Mouse (Mus musculus): ENCODE data around the gene Grrp1.

Grrp1 gene

GRCm38 (mm10) chr4:134238686-134239085 lies 15.2 kb downstream of the Grrp1 start:
- DNase-seq: no peak

GRCm38 (mm10) chr4:134238279-134238651 lies 15.6 kb downstream of the Grrp1 start, which contains the start of gene Cnksr1:
TSS of gene Cnksr1 (minus strand) at chr4:134238399.
- DNase-seq: peak; percentile 97

- no peak for DNase-seq
Measured at GRCm38 (mm10) chr4:134237582-134238278, 16.2 kb downstream of the Grrp1 start.

- peak; percentile 94 for DNase-seq
Measured at GRCm38 (mm10) chr4:134234876-134235275, 19.0 kb downstream of the Grrp1 start.

- no peak for DNase-seq
Measured at GRCm38 (mm10) chr4:134230431-134230830, 23.5 kb downstream of the Grrp1 start.

GRCm38 (mm10) chr4:134227194-134227593 lies 26.7 kb downstream of the Grrp1 start, which contains the start of gene Catsper4:
TSS of gene Catsper4 (minus strand) at chr4:134227383.
- no peak for DNase-seq

GRCm38 (mm10) chr4:134222793-134223600 lies 30.9 kb downstream of the Grrp1 start:
- DNase-seq: no peak

GRCm38 (mm10) chr4:134206488-134207053 lies 47.3 kb downstream of the Grrp1 start:
- peak; percentile 68 for DNase-seq

GRCm38 (mm10) chr4:134203340-134203896 lies 50.5 kb downstream of the Grrp1 start:
- DNase-seq: no peak

GRCm38 (mm10) chr4:134202904-134203303 lies 51.0 kb downstream of the Grrp1 start, which contains the start of gene Gm7534:
TSS of gene Gm7534 (minus strand) at chr4:134203004.
- DNase-seq: peak; percentile 70

Measured in heart, adult 11 months (tissue).